Mouse (Mus musculus) left cerebral cortex, adult 11 months (tissue): ENCODE results near the gene Sh3rf1.

ENCODE experiments used
- DNase-seq: peaks from one replicate; pipeline ENCODE4 v3.0.0; 2022; ENCODE audit warnings: low spot score

The Sh3rf1 gene

DNA sequence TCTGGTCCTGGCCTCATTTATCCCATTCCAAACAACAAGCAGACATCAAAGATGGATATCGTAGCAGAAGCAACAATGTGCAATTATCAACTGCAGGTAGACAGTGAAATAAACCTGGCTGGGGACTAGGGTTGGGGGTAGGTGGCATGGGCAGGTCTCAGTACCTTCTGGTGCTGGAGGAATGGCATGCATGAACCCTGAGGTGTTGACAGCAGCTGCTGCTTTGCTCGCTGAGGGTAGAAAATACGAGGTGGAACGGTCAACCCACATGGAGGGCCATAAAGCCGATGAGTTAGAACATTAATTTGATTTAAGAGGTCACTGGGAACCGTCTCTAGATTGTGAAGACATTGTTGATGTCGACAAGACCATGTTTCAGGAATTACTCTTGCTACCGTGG is 98.8 kb downstream of the Sh3rf1 start:
- no peak for DNase-seq

DNA sequence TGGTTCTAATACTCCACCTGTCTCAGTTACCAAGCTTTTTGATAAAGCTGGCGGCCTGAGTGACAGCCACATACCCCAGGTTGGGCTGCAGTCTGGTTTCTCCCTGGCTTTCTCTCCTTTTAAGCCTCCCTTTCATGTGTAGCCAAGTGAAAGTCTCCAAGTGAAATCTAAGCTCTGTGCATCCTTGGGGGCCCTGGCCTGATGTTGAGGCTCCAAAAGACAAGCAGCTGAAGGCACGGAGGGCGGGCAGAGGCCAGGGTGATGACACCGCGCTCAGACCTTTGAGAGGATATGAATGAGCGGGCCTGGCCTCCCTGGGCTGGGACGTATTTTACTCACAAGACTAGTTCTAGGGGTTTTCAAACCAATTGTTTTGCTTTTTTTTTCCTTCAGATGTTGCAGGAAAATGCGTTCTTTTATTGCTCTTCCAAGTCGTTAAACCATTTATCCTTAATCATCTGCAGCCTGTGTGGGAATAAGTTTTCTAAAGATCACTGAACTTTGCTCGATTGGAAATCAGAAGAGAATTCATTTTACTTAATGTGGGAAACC is 100.8 kb downstream of the Sh3rf1 start:
- DNase-seq = no peak

DNA sequence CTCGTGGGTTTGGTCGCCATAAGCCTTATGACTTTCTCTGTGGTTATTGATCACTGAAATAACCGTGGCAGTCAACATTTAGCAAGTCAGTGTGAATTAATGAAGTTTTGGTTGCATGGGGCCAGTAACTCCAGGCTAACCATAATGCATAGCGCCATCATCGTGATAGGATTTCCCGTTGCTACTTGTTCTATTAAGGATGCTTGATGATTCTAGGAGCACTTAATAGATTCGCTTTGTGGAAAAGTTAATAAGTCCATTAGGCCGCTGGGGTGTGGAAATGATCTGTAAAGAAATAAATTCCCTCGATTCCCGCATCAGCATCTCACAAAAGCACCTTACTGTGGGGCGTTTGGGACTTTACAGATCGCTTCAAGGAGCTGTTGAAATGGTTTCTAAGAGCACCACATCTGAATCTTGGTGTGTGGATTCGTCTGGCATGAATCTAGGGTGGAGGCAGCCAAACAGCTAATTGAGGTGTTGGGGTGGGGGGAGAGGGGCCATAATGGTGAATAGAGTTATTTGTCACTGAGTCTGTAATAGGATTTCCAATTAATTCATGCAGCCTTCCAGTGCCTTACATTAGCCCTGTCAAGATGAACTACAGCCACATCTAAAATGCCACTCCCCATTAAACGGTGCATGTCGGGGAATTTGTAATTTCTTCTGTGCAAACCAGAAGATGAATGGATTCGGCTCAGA is 101.5 kb downstream of the Sh3rf1 start:
- DNase-seq = no peak

DNA sequence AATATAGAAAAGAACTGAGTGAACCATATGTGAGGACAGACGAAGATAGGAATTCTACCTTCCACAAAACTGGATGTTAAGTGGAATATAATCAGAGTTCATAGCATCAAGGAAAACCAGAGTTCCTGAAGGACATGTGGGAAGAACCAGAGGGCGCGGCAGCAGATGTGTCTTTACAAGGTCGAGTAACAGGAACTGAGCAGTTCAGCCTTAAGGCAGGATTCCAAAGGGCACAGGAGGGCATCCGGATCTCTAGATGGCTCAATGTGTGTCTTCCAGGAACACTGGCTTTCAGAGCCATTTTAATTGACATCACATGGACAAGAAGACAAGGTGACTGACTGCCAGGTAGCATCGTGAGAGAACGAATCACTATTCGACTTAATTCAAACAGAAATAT is 102.6 kb downstream of the Sh3rf1 start:
- DNase-seq = no peak

DNA sequence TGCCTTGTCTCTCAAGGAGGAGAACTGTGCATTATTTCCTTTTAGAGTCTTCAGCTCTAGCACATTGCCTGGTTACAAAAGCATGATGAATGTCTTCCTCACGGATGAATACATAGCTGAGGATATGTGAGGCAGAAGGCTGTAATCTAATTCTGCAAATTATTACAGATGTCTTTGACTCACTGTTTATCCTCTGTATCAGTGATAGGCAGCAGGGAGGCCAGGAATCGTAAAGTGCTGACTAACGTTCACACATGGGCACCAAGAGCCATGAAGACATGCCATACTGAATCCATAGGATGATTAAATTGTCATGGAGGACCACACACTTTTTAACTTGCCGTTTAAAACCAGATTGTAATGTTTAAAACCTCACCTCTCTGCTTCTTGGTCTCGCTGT is 103.7 kb downstream of the Sh3rf1 start:
- no peak for DNase-seq

DNA sequence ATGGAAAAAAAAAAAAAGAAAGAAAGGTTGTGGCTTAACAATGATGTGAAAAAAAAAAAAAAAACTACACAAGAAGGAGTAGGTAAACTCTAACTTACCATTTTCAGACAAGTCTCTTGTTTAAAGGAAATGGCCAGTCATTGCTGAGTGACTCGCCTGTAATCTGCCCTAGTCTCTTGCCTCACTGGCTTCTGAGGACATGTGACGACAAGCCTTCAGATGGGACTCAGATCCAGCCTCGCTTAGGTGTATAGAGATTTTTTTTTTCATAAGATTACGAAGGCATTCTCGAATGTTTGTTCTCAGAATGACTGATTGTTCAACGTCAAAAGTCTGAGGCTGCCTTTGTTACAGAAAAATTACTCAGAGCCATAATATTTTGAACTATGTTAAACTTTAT is 116.0 kb downstream of the Sh3rf1 start:
- no peak for DNase-seq

DNA sequence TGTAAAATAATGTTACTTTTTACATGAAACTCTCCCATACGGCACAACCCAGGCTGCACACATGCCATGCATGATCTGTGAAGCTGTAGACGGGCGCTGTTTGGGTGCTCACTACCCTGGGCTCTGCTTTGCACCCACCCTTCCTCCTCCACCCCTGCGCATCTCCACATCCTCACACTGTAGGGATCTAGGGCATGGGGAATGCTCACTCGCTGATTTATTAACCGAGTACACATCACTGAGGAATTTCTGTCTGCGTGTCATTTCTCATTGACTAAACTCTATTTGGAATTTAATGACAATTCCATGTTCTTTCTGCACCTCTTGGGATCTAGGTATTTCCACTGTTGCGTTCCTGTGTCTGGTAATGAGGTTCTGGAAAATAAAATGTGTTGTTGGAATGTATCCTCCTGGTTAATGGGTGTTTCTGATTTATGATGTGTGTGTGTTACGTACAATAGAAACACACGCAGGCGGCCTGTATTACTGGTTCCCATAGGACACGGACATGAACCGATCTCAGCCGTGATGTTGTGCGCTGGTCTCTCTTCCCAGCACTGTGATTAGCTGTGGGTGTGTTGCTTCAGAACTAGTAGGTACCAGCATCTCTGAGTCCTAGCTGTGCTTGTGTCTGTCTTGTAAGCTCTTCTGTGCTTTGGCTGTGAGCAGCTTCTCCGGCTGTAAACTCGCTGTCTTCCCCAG is 116.8 kb downstream of the Sh3rf1 start:
- DNase-seq = no peak

DNA sequence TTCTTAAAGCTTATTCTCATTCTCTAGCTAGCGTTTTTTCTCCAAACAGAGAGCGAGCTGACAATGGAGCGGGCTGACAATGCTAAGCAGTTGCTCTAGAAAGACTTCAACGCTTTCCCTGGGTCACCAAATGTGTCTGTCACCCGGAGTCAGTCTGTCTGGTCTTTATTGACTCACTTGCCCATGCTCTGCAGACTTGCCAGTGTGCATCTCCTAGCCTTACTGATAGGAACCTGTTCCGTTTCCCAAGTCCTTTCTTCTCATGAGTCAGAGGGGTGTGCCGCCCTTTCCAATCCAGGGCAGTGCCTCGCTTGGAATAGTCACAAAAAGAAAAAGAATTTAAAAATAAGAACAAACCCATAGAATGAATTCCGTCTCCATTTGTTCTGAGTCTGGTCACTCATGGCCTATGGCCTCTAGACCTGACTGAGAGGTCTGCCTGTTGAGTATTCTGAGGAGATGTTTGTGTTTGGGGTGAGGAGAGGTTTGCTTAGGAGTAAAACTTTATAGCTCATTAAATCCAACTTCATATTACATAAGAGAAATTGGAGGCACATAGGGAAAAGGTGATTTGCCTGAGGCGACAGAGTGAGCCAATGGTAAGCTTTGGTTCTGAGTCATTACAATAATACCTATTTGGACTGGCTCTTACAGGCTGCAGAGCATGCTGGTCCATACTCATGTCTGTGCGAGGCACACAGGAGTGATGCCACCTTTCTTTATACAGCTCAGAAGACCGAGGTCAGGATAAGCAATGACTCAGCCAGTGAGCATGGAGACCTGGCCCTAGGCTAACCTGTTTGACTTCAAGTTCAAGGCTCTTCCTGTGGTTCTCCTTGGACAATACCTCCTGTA is 118.1 kb downstream of the Sh3rf1 start:
- no peak for DNase-seq

DNA sequence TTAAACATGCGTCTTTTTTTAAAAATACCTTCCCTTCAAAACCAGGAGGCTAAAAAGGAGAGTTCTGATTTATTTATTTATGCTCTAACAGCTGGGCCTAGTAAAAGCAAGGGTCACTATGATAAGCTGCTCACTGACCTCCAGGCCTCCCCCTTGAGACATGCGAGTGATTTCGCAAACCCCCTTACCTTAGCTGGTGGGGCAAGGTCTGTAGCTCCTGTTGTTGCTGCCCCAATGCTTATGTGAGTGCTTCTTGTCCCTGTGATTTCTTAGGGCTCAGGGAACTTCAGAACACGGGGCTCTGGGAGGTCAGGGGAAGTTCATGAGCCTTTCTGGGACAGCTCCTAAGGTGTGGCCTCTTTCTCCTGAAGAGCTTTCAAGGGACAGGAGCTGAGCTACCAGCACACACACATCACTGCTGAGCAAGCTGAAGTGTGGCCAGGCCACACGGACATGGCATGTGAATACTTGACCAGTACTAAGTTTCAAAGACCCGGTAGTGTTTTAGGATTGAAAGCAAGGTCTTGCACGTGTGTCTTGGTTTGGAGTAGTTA is 118.9 kb downstream of the Sh3rf1 start:
- no peak for DNase-seq

DNA sequence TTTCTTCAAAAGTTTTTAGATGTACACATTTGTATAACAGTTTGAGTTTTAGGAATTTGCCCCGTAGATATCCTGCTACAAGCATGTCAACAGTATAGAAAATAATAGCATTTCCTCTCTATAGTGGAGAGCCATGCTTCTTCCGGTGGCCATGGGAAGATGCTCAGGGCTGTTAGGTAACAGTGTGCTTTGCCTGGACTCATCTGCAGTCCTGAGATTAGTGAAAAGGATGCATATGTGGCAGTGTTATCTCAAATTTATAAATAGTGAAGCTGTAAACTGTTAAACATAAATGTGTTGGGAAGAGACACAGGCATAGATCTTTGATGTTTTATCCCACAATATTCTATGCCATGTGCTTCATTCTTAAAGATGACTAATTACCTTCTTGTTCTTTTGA is 120.8 kb downstream of the Sh3rf1 start:
- DNase-seq = no peak

DNA sequence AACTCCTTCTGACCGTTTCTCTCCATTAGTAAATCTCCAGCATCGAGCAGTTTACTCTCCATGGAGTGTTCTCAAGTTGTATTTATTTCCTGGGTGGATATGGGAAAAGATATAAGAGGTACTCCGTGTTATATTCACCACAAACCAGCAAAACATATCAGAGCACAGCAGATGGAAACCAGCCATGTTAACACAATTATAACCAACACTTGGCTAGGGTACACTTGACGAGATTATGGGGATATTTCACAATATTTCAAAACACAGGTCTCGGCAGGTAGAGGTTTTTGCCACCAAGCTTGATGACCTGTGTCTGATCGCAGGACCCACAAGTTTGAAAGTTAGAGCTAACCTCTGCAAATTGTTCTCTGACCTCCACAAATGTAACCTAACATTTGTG is 123.3 kb downstream of the Sh3rf1 start:
- no peak for DNase-seq

DNA sequence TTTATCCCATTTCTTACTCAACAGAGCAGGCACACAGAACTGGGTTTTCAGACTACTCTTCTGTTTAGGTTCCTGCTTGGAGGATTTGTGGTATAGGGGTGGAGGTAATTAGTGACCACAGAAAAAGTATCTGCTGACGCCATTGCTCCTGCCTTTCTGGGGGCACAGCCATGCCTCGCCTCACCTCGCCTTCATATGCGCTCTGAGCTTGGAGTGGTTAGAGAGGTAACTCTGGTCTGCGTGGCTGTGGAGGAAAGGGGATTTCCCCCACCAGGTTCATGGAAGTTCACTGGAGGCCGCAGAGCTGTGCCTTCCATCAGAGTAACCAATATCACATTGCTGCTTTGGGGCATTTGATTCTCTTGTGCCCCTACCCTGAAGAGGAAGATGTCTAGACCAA is 123.9 kb downstream of the Sh3rf1 start:
- DNase-seq = no peak

DNA sequence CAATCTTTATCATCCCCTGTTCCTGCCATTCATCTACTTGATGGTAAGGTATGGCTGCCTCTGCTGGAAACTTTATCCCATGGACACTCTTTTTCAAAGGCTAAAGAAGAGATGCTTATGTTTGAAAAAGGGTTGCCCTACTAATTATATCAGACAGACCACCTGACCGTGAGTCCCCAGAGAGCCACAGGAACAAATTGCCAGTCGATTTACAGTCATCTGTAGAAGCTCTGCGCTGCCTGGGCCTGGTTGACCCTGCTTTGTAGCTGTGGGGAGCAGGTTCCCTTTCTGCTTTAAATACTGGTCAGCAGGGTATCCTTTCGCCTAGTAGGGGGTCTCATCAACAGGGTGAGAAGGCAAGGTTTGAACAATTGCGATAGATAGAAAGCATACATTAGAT is 124.4 kb downstream of the Sh3rf1 start:
- no peak for DNase-seq

DNA sequence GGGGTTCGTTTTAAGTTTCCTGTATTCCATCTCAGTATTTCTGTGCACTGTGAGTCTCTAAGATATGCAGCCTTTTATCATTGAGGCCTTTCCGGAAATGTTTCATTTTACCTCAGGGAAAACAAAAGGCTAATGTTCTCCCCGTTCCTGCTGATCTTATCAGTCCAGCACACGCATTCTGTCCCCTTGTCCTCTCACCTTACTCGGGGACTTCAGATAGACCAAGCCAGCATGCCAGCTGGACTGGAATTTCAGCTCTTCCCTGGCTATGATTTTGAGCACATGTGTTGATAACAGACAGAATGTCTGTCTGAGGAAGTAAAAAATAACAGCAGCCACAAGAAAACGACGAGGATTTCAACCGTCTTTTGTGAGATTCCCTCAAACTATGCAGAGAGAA is 124.8 kb downstream of the Sh3rf1 start:
- DNase-seq = no peak

DNA sequence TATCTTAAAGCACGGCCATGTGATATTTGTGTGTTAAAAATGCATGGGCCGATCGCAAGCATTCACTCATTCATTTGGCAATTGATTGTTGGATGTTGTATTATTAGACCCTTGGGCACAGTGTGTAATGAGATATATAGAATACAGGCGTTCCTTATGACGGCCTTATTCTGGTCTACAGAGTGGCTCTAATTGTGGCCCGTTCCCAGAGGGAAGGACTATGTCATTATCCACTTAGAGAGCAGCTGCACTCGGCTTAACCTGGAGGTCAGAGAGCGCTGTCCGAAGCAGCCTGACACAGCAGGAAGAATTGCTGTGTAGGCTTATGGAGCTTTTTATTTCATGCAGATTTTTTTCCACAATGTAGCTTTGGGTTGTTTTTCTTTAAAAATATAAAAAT is 126.8 kb downstream of the Sh3rf1 start:
- DNase-seq = no peak

DNA sequence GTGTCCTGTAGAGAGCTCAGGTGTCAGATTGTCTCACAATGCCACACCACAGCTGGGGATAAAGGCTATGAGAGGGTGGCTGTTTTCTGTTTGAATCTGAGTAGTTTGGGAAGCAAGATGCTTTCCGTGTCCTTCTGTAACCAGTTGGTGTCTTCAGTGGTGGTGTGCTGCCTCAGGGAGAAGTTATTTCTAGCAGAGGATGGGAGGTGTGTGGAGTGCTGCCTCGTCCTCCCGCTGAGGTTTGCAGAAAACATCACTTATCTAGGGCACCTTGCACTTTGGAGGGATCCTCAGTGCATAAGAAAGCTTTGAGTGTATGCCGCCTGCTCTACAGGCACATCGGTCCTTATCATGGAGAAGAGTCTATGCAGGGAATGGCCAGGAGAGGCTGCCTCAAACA is 128.0 kb downstream of the Sh3rf1 start:
- DNase-seq = no peak

DNA sequence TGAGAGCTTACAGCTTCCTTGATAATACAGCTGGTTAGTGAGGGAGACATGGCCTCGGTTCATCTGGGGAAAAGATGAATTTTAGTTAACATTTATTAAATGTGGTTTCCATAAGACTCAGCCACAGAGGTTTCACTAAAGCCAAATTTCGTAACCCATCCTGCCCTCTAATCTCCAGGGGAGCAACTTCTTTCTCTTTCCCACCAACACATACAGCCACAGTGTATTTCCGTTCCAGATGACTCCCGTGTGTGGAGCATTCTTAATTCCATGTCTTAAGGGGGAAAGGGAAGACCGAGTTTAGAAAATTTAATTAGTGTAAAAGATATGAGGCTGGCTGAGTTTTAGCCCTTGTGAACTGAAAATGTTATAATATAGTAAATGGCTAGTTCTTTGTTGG is 131.8 kb downstream of the Sh3rf1 start:
- DNase-seq = no peak

DNA sequence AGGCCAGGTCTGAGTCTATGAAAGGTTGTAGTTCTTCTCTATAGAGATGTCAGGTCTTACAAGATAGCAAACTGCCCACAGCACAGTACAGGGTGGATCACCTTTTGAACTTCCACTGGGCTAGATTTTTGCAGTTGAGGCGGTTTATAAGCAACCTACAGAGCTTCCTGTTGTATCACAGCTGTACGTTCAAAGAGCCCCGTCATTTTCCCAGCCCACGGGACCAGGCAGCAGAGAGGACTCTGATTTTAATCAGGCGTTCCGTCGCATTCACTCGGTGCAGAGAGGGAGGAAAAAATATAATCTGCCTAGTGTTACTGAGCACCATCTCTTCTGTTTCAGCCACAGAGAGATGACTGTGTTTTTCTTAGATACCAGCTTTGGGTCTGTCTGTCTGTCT is 135.3 kb downstream of the Sh3rf1 start:
- no peak for DNase-seq

DNA sequence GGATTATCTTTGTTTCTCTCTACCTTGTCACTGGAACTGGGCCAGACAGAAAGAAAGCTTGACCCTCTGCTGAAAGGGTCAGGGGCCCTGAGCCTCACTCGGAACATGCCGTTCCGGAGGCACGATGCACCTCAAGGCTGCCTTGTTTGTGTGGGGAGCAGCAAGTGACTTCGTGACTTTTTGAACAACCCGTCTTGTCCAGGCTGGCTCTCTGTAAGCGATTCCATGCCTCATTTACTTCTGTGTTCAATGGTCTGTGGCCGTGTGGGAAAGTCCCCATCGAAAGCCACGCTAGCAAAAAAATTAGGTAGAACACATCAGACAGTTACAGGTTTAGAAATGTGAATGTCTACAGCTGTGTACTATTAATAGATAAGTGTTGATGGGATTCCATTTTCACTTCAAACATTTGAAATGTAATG is 136.2 kb downstream of the Sh3rf1 start:
- DNase-seq = no peak

DNA sequence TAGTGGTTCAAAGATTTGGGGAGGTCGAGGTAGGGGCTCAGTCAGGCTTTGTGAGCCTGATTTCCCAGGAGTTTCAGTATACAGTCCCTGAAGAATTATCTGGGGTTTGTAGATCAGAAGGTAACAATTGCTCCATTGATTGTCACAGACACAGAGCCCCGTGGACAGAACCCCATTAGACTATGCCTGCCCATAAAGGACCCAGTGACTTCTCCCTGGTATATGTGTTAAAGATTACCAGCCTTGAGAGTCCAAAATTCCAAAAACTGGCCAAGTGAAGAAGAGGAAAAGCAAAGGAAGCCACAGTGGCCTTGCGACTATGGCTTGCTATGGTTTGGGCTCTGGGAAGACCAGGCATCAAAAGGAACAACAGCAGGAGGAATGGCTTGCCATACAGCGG is 136.7 kb downstream of the Sh3rf1 start:
- no peak for DNase-seq

DNA sequence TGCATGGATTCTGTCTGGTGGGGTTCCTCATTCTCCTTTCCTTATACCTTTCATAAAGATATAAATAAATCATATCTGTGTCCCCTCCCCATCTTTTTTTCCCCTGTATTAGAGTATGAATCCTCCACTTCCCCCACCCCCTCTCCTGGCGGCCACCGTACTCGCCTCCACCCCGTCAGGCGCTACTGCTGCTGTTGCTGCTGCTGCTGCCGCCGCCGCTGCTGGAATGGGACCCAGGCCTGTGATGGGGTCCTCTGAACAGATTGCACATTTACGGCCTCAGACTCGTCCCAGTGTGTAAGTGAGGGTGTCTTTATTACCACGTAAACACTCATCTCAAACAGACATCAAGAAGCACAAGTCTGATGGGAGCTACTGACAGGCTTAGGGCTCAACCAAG is 137.8 kb downstream of the Sh3rf1 start:
- DNase-seq = no peak

DNA sequence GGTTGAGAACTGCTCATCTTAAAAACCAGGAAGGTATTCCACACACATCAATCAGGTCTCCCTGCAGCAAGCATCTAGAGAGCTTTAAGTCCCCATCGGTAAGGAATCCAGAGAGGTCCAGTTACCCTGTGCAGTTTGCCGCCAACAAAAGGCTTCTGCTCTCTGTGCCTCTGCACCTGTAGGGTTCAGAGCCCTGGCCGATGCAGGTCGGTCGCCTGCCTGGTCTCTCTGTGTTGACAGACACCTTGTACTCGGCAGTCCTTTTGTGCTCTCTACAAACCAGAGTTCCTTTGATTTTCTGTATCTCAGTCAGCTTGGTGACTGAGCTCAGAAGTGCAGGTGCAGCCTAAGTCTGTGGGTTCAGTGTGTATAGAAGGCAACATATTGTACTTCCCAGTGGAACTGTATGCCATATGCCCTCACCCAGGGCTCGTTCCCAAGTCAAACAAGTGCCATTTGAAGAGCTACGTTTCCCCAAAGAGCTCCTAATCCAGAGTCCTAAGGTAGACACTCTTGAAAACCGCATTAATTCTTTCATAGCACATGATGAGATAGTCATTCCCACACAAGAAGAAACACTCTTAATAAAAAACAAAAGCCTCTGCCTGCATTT is 138.7 kb downstream of the Sh3rf1 start:
- no peak for DNase-seq
